Mouse (Mus musculus) limb, embryonic 11.5 days (tissue): ENCODE measurements around the gene Hemk1. TPM values are rescaled to one million over a fixed set of nuclear protein-coding genes. Genes with fewer than 3 reads are reported as not detected.
A peak's percentile ranks its signal among the peaks of the same experiment; 100 is the strongest.

ENCODE experiments used
- ATAC-seq: fragments of 200-750 bp; cut with Nextera tagmentation; 2 replicates; pipeline ENCODE4 v1.8.0; 2017; ENCODE audit warnings: low read depth; ENCODE audit not compliant: insufficient number of reproducible peaks, low FRiP score, low TSS enrichment
- DNase-seq: peaks from one replicate; pipeline ENCODE4 v3.0.0-alpha.2; 2015; ENCODE audit warnings: low spot score
- H3K27ac ChIP-seq: fragments of 300-500 bp; sonication (generic); replicated peaks from 2 replicates; pipeline ENCODE4 v1.5.1; 2014; ENCODE audit warnings: low read depth, mild to moderate bottlenecking, low read length
- H3K27me3 ChIP-seq: fragments of 300-500 bp; sonication (generic); 2 replicates; pipeline ENCODE4 v1.6.1; 2014; ENCODE audit warnings: mild to moderate bottlenecking, low read length, mixed read lengths; ENCODE audit not compliant: control insufficient read depth, insufficient read depth
- H3K36me3 ChIP-seq: fragments of 300-500 bp; sonication (generic); 2 replicates; pipeline ENCODE4 v1.6.1; 2014; ENCODE audit warnings: mild to moderate bottlenecking, low read length, moderate library complexity, mixed read lengths; ENCODE audit not compliant: control insufficient read depth, insufficient read depth
- H3K4me1 ChIP-seq: fragments of 300-500 bp; sonication (generic); 2 replicates; pipeline ENCODE4 v1.6.1; 2014; ENCODE audit warnings: low read length, mixed read lengths; ENCODE audit not compliant: control insufficient read depth, insufficient read depth
- H3K4me2 ChIP-seq: fragments of 300-500 bp; sonication (generic); 2 replicates; pipeline ENCODE4 v1.6.1; 2014; ENCODE audit warnings: low read depth, mild to moderate bottlenecking, moderate library complexity; ENCODE audit not compliant: severe bottlenecking
- H3K4me3 ChIP-seq: fragments of 300-500 bp; sonication (generic); 2 replicates; pipeline ENCODE4 v1.5.1; 2014; ENCODE audit warnings: low read depth, low read length
- H3K9ac ChIP-seq: fragments of 300-500 bp; sonication (generic); 2 replicates; pipeline ENCODE4 v1.6.1; 2014; ENCODE audit warnings: mild to moderate bottlenecking, low read length
- H3K9me3 ChIP-seq: fragments of 300-500 bp; sonication (generic); 2 replicates; pipeline ENCODE4 v1.6.1; 2016; ENCODE audit warnings: low read length; ENCODE audit not compliant: control insufficient read depth
- WGBS: fragments of 180-500 bp; shearing (Covaris S2); extraction: QIAGEN DNeasy Blood & Tissue Kit; methylation state at CpG from one replicate; pipeline ENCODE4 v1.1.7; 2014; 5-methylcytosine and 5-hydroxymethylcytosine counted together
- polyA plus RNA-seq: library from polyadenylated mRNA; unstranded; fragments of >200 nt; fragmentation: Nextera tagmentation; extraction: Ambion mirVana; gene quantifications from 2 replicates; pipeline ENCODE4 v1.2.1, GENCODE M21; 2014

The Hemk1 gene
- polyA plus RNA-seq, 1 experiment from 2014 or later = 10.0 TPM

DNA sequence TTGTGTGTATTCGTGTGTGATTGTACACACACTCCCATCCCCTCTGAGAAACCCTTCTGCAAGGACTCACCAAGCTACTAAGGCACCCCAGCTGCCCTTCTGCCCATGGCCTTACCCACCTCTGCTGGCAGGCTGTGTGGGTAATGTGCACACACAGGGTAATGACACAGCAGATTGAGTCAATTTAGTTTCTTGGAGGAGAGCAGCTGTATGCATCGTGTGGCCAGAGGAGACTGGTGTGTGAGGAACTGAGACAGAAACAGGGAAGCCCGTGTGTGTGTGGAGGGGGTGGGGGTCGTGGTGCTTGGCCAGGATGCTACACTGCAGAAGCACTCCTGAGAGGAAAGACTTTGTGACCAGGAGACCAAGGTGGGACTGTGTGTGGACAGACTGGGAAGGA is 34.3 kb upstream of the Hemk1 start:
- no peak overlapping the region for H3K9ac ChIP-seq
- no peaks in the 10 kb centered on the region for H3K9me3 ChIP-seq
- no peak overlapping the region for H3K27ac ChIP-seq
- no peak overlapping the region for H3K4me3 ChIP-seq
- H3K4me2 ChIP-seq = no peak overlapping the region
- 0 out of 2 replicates have a peak, but pooled peaks cover 3% of the 10 kb centered on the region for H3K4me1 ChIP-seq
- H3K36me3 ChIP-seq = no peaks in the 10 kb centered on the region
- 42% methylated on average over 4 of the region's 4 CpGs for WGBS
- no peak for DNase-seq
- peaks cover 17% of the 10 kb centered on the region for H3K27me3 ChIP-seq
- no peak for ATAC-seq

- 5% methylated on average over 4 of the region's 4 CpGs for WGBS
- no peak overlapping the region for H3K4me3 ChIP-seq
- H3K36me3 ChIP-seq = no peaks in the 10 kb centered on the region
- H3K9me3 ChIP-seq = no peaks in the 10 kb centered on the region
- H3K27ac ChIP-seq = no peak overlapping the region
- no peak for DNase-seq
- no peaks in the 10 kb centered on the region for H3K27me3 ChIP-seq
- H3K4me1 ChIP-seq = 0 out of 2 replicates have a peak, but pooled peaks cover 3% of the 10 kb centered on the region
- no peak overlapping the region for H3K9ac ChIP-seq
- ATAC-seq = no peak
- no peak overlapping the region for H3K4me2 ChIP-seq
These were observed 31.9 kb upstream of the Hemk1 start for GRCm38 (mm10) chr9:107370106-107370463.

DNA sequence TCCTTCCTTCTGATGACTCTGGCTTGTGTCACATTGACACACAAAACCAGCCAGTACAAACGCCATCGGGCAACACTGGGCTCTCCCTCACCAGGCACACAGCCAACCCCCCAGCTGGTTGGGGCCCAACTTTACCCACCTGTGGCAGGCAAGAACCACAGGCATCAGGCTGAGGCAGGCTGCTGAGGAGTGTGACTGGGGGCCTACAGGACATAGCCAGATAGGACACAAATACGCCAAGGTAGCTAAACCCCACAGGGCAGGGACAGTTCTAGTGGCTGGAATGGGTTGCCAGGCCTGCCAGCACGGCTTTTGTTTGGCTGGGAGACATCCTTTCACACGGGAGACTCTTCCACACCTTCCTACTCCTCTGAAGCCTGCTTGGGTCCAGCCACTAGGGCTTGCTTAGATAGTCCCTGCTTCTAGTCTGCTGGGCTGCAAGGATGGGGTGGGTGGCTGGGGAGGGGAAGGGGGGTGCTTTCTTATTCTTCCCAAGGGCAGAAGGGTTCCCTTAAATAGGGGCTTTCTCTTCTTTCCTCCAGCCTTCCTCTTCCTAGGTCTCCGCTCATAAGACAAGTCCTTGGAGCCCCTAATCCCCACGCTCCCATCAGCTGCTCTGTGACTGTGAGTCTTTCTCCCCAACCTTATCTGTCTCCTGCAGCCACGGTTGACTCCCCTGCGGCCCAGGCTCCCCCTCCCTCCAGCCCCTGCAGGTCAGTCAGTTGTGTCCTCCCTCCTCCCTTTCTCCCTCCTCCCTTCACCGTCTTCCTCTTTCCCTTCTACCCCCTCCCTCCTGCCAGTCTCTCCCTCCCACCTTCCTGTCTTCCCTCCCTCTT is 31.3 kb upstream of the Hemk1 start:
- ATAC-seq = no peak
- DNase-seq = no peak
- Histone ChIP-seq H3K9ac (no peak overlapping the region), H3K27ac (no peak overlapping the region), H3K4me3 (no peak overlapping the region), H3K9me3 (no peaks in the 10 kb centered on the region), H3K27me3 (no peaks in the 10 kb centered on the region), H3K36me3 (no peaks in the 10 kb centered on the region), H3K4me2 (no peak overlapping the region), H3K4me1 (0 out of 2 replicates have a peak, but pooled peaks cover 3% of the 10 kb centered on the region)
- 33% methylated on average over 10 of the region's 10 CpGs for WGBS

GRCm38 (mm10) chr9:107368302-107368701 is 30.2 kb upstream of the Hemk1 start:
- DNase-seq = no peak
- Histone ChIP-seq H3K27me3 (no peaks in the 10 kb centered on the region), H3K27ac (no peak overlapping the region)

DNA sequence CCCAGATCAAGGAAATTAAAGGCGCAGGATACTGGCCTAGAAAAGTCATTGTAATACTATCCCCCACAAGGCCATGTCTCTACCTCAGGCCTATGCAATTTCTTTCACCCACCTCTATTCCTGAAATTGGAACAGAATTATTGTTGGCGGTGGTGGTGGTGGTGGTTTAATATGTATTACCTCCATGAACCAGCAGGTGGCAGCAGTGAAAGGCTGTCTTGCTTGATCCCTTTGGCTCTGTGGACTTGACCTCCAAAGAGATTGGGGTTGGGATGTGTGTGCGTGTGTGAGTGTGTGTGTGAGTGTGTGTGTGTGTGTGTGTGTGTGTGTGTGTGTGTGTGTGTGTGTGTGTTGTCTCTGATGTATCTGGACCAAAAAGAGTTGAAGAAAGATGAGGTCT is 28.5 kb upstream of the Hemk1 start:
- no peak overlapping the region for H3K4me2 ChIP-seq
- no peaks in the 10 kb centered on the region for H3K9me3 ChIP-seq
- H3K27me3 ChIP-seq = no peaks in the 10 kb centered on the region
- H3K36me3 ChIP-seq = no peaks in the 10 kb centered on the region
- DNase-seq (peak; percentile 78), ATAC-seq (no peak)
- 9% methylated on average over 3 of the region's 3 CpGs for WGBS
- no peak overlapping the region for H3K27ac ChIP-seq
- H3K4me3 ChIP-seq = no peak overlapping the region
- H3K9ac ChIP-seq = no peak overlapping the region
- H3K4me1 ChIP-seq = 0 out of 2 replicates have a peak, but pooled peaks cover 3% of the 10 kb centered on the region

More at GRCm38 (mm10) chr9:107368302-107368701, 30.2 kb upstream of the Hemk1 start:
- ATAC-seq = no peak
- 56% methylated on average over 1 of the region's 1 CpGs for WGBS
- no peak overlapping the region for H3K4me2 ChIP-seq
- H3K9ac ChIP-seq = no peak overlapping the region
- 0 out of 2 replicates have a peak, but pooled peaks cover 3% of the 10 kb centered on the region for H3K4me1 ChIP-seq
- H3K9me3 ChIP-seq = no peaks in the 10 kb centered on the region
- no peaks in the 10 kb centered on the region for H3K36me3 ChIP-seq
- H3K4me3 ChIP-seq = no peak overlapping the region

- H3K4me2 ChIP-seq = no peak overlapping the region
- no peaks in the 10 kb centered on the region for H3K36me3 ChIP-seq
- WGBS = 21% methylated on average over 3 of the region's 3 CpGs
- H3K4me3 ChIP-seq = no peak overlapping the region
- no peaks in the 10 kb centered on the region for H3K4me1 ChIP-seq
- H3K9me3 ChIP-seq = no peaks in the 10 kb centered on the region
- H3K27ac ChIP-seq = no peak overlapping the region
- no peak overlapping the region for H3K9ac ChIP-seq
- DNase-seq (no peak), ATAC-seq (no peak)
- H3K27me3 ChIP-seq = no peaks in the 10 kb centered on the region
These were observed 22.8 kb upstream of the Hemk1 start for GRCm38 (mm10) chr9:107360989-107361388.

- H3K36me3 ChIP-seq = no peaks in the 10 kb centered on the region
- no peak overlapping the region for H3K4me3 ChIP-seq
- H3K27me3 ChIP-seq = no peaks in the 10 kb centered on the region
- no peaks in the 10 kb centered on the region for H3K9me3 ChIP-seq
- peak; percentile 93 for DNase-seq
- 19% methylated on average over 5 of the region's 5 CpGs for whole genome bisulfite sequencing
- H3K4me1 ChIP-seq = no peaks in the 10 kb centered on the region
- H3K27ac ChIP-seq = no peak overlapping the region
- H3K4me2 ChIP-seq = no peak overlapping the region
- no peak overlapping the region for H3K9ac ChIP-seq
- ATAC-seq = no peak
These were observed 19.5 kb upstream of the Hemk1 start for GRCm38 (mm10) chr9:107357651-107358050.

DNA sequence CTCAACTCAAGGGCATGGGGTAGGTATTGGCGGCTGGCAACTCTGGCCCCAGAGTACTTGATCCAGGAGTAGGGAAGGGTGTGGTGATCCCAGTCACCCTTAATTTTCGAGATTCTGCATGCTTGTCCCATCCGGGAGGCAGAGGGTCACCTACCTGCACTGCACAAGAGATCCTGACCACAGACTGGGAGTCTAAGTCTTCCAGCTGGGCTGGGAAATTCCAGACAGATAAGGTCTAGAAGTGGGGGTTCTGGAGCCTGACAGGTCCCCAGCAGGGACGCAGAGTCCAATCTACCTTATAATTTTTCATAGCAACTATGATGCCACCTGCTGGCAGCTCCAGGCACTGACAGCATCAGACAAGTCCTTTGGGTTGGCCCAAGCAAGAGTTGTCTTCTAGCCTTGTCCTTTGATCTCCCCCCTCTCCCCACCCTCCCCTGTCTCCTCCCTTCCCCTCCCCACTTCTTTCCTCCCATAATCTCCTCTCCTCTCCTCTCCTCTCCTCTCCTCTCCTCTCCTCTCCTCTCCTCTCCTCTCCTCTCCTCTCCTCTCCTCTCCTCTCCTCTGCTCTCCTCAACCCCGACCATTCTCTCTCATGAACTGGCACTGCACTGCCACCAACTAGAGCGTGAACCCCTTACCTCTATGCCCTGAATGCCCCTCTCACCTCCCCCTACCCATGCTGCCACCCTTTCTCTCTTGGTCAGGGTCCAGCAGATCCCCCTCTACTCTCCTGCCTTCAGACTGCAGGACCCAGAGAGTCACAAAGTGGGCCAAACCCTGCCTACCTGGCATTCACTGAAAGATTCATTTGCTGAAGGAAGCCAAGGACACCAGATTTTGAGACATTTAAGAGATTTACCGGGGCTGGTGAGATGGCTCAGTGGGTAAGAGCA is 18.0 kb upstream of the Hemk1 start:
- Histone ChIP-seq H3K27me3 (no peaks in the 10 kb centered on the region), H3K4me2 (no peak overlapping the region), H3K4me1 (no peaks in the 10 kb centered on the region), H3K9me3 (no peaks in the 10 kb centered on the region), H3K27ac (no peak overlapping the region), H3K36me3 (no peaks in the 10 kb centered on the region), H3K9ac (no peak overlapping the region), H3K4me3 (no peak overlapping the region)
- no peak for ATAC-seq
- WGBS = 53% methylated on average over 7 of the region's 7 CpGs
- DNase-seq = peak; percentile 74
